Mouse (Mus musculus): ENCODE measurements around the gene Golga5. TPM values are rescaled to one million over a fixed set of nuclear protein-coding genes. Genes with fewer than 3 reads are reported as not detected.

Gene Golga5
- polyA plus RNA-seq, 1 experiment from 2014 or later, result 29.5 TPM

GRCm38 (mm10) chr12:102521777-102522319 is 52.9 kb downstream of the Golga5 start:
- Histone ChIP-seq H3K4me2 (no peak overlapping the region), H3K27ac (replicated peaks) (no peak overlapping the region), H3K27me3 (no peaks in the 10 kb centered on the region), H3K36me3 (no peaks in the 10 kb centered on the region), H3K9me3 (no peaks in the 10 kb centered on the region), H3K9ac (no peak overlapping the region), H3K4me1 (replicated peaks) (peaks cover 8% of the 10 kb centered on the region; the same call in 1 of the 2 replicates), H3K4me3 (no peak overlapping the region)
- 46% methylated on average over 13 of the region's 13 CpGs for WGBS
- no peak for ATAC-seq (ENCODE audit: low read depth)

- Histone ChIP-seq H3K27me3 (no peaks in the 10 kb centered on the region), H3K4me1 (replicated peaks) (peaks cover 8% of the 10 kb centered on the region; the same call in 1 of the 2 replicates), H3K4me2 (no peak overlapping the region), H3K4me3 (no peak overlapping the region), H3K9ac (no peak overlapping the region), H3K9me3 (no peaks in the 10 kb centered on the region), H3K27ac (replicated peaks) (no peak overlapping the region), H3K36me3 (no peaks in the 10 kb centered on the region)
- WGBS, result 67% methylated on average over 3 of the region's 3 CpGs
- no peak for ATAC-seq (ENCODE audit: low read depth)
Observed at GRCm38 (mm10) chr12:102524216-102524615, 55.3 kb downstream of the Golga5 start.

GRCm38 (mm10) chr12:102524760-102525159 is 55.8 kb downstream of the Golga5 start:
- H3K36me3 ChIP-seq, result no peaks in the 10 kb centered on the region
- no peaks in the 10 kb centered on the region for H3K9me3 ChIP-seq
- H3K9ac ChIP-seq, result no peak overlapping the region
- no peak overlapping the region for H3K4me2 ChIP-seq
- ATAC-seq (ENCODE audit: low read depth), result no peak
- no peak overlapping the region for H3K27ac ChIP-seq (replicated peaks)
- no peaks in the 10 kb centered on the region for H3K27me3 ChIP-seq
- H3K4me1 ChIP-seq (replicated peaks), result peaks cover 8% of the 10 kb centered on the region; the same call in 1 of the 2 replicates
- no peak overlapping the region for H3K4me3 ChIP-seq
- 27% methylated on average over 6 of the region's 6 CpGs for WGBS

- Histone ChIP-seq H3K4me1 (replicated peaks) (no peaks in the 10 kb centered on the region), H3K36me3 (no peaks in the 10 kb centered on the region), H3K4me2 (no peak overlapping the region), H3K4me3 (no peak overlapping the region), H3K27me3 (no peaks in the 10 kb centered on the region), H3K27ac (replicated peaks) (no peak overlapping the region), H3K9me3 (no peaks in the 10 kb centered on the region), H3K9ac (no peak overlapping the region)
- 66% methylated on average over 5 of the region's 5 CpGs for WGBS
- no peak for ATAC-seq (ENCODE audit: low read depth)
Observed at GRCm38 (mm10) chr12:102527989-102528388, 59.1 kb downstream of the Golga5 start.

GRCm38 (mm10) chr12:102535796-102536195 is 66.9 kb downstream of the Golga5 start:
- Histone ChIP-seq H3K4me3 (no peak overlapping the region), H3K27ac (replicated peaks) (no peak overlapping the region), H3K4me1 (replicated peaks) (no peaks in the 10 kb centered on the region), H3K9me3 (no peaks in the 10 kb centered on the region), H3K36me3 (no peaks in the 10 kb centered on the region), H3K4me2 (no peak overlapping the region), H3K9ac (no peak overlapping the region), H3K27me3 (no peaks in the 10 kb centered on the region)
- ATAC-seq (ENCODE audit: low read depth), result no peak
- WGBS, result 53% methylated on average over 1 of the region's 1 CpGs

- 69% methylated on average over 8 of the region's 8 CpGs for WGBS
Observed at GRCm38 (mm10) chr12:102540278-102540677, 71.3 kb downstream of the Golga5 start.

GRCm38 (mm10) chr12:102541168-102541567 is 72.2 kb downstream of the Golga5 start:
- Histone ChIP-seq H3K27ac (replicated peaks) (no peak overlapping the region), H3K27me3 (no peaks in the 10 kb centered on the region), H3K4me3 (no peak overlapping the region), H3K4me2 (no peak overlapping the region), H3K9ac (no peak overlapping the region), H3K4me1 (replicated peaks) (no peaks in the 10 kb centered on the region), H3K36me3 (no peaks in the 10 kb centered on the region), H3K9me3 (no peaks in the 10 kb centered on the region)
- ATAC-seq (ENCODE audit: low read depth), result no peak
- WGBS, result over 99% methylated on average over 7 of the region's 7 CpGs

More at GRCm38 (mm10) chr12:102540278-102540677, 71.3 kb downstream of the Golga5 start:
- Histone ChIP-seq H3K36me3 (no peaks in the 10 kb centered on the region), H3K4me3 (no peak overlapping the region), H3K4me2 (no peak overlapping the region), H3K4me1 (replicated peaks) (no peaks in the 10 kb centered on the region), H3K27me3 (no peaks in the 10 kb centered on the region), H3K9ac (no peak overlapping the region), H3K27ac (replicated peaks) (no peak overlapping the region), H3K9me3 (no peaks in the 10 kb centered on the region)
- no peak for ATAC-seq (ENCODE audit: low read depth)

GRCm38 (mm10) chr12:102545122-102545521 is 76.2 kb downstream of the Golga5 start:
- Histone ChIP-seq H3K4me2 (no peak overlapping the region), H3K9ac (no peak overlapping the region), H3K27me3 (no peaks in the 10 kb centered on the region), H3K9me3 (no peaks in the 10 kb centered on the region), H3K27ac (replicated peaks) (no peak overlapping the region), H3K4me3 (no peak overlapping the region), H3K4me1 (replicated peaks) (no peaks in the 10 kb centered on the region), H3K36me3 (no peaks in the 10 kb centered on the region)
- no peak for ATAC-seq (ENCODE audit: low read depth)
- 58% methylated on average over 6 of the region's 6 CpGs for WGBS

Other genes with a start within 250 kb of the Golga5 start
- 4.6 and 5.7 TPM in 2 replicates for gene Rin3, start 186.1 kb upstream of the Golga5 start, polyA plus RNA-seq (2015; fragmentation: Nextera tagmentation; extraction: Ambion mirVana)
- 89.2 and 92.1 TPM in 2 replicates for gene Lgmn, start 29.3 kb upstream of the Golga5 start, polyA plus RNA-seq (2015; fragmentation: Nextera tagmentation; extraction: Ambion mirVana)
- 113 and 129 TPM in 2 replicates for gene Chga, start 85.8 kb downstream of the Golga5 start, polyA plus RNA-seq (2015; fragmentation: Nextera tagmentation; extraction: Ambion mirVana)
- gene Itpk1, start 235.8 kb downstream of the Golga5 start, polyA plus RNA-seq (2015; fragmentation: Nextera tagmentation; extraction: Ambion mirVana), result 30.9 and 34.0 TPM in 2 replicates